Mouse (Mus musculus) ES-Bruce4 (cell line): ENCODE measurements around the gene Slc2a8. TPM values are rescaled to one million over a fixed set of nuclear protein-coding genes. Genes with fewer than 3 reads are reported as not detected.

Experiments used
- H3K27ac ChIP-seq: 2 replicates; pipeline ENCODE4 v1.5.1; 2012; ENCODE audit warnings: low read length, inconsistent platforms; ENCODE audit not compliant: insufficient read depth
- H3K27me3 ChIP-seq: 2 replicates; pipeline ENCODE4 v1.6.1; 2012; ENCODE audit warnings: mild to moderate bottlenecking, low read length, inconsistent platforms; ENCODE audit not compliant: control insufficient read depth, poor library complexity, insufficient read depth, severe bottlenecking
- H3K36me3 ChIP-seq: 2 replicates; pipeline ENCODE4 v1.6.1; 2012; ENCODE audit warnings: inconsistent platforms, mild to moderate bottlenecking, low read length, moderate library complexity; ENCODE audit not compliant: control insufficient read depth, poor library complexity, insufficient read depth, severe bottlenecking
- H3K4me1 ChIP-seq: one replicate; pipeline ENCODE4 v1.8.1; 2011; ENCODE audit warnings: low read length; ENCODE audit not compliant: control insufficient read depth, insufficient read depth
- H3K4me3 ChIP-seq: 2 replicates; pipeline ENCODE4 v1.5.1; 2011; ENCODE audit warnings: low read depth, mild to moderate bottlenecking, low read length
- H3K9ac ChIP-seq: 2 replicates; pipeline ENCODE4 v1.6.1; 2012; ENCODE audit warnings: low read depth, mild to moderate bottlenecking, inconsistent platforms; ENCODE audit not compliant: poor library complexity, severe bottlenecking
- H3K9me3 ChIP-seq: replicated peaks from 2 replicates; pipeline ENCODE4 v1.6.1; 2012; ENCODE audit warnings: mild to moderate bottlenecking, low read length, inconsistent platforms; ENCODE audit not compliant: control insufficient read depth, poor library complexity, insufficient read depth, severe bottlenecking
- CTCF ChIP-seq: IDR thresholded peaks from one replicate; pipeline ENCODE4 v1.8.1; 2011; ENCODE audit warnings: low read depth, low read length
- EP300 ChIP-seq: IDR thresholded peaks from 2 replicates; pipeline ENCODE4 v1.6.1; 2011; ENCODE audit warnings: low read depth, low read length; ENCODE audit not compliant: insufficient read depth
- POLR2A ChIP-seq: IDR thresholded peaks from one replicate; pipeline ENCODE4 v1.8.1; 2011; ENCODE audit warnings: low read length; ENCODE audit not compliant: insufficient read depth
- polyA plus RNA-seq: library from polyadenylated mRNA; stranded (reverse); fragments of >200 nt; gene quantifications from 2 replicates; pipeline ENCODE4 v1.2.4, GENCODE M21; 2011; ENCODE audit warnings: low read depth; ENCODE audit not compliant: missing spikeins, insufficient read depth, insufficient read length

The Slc2a8 gene
- polyA plus RNA-seq, 1 experiment: 7.9 TPM

DNA sequence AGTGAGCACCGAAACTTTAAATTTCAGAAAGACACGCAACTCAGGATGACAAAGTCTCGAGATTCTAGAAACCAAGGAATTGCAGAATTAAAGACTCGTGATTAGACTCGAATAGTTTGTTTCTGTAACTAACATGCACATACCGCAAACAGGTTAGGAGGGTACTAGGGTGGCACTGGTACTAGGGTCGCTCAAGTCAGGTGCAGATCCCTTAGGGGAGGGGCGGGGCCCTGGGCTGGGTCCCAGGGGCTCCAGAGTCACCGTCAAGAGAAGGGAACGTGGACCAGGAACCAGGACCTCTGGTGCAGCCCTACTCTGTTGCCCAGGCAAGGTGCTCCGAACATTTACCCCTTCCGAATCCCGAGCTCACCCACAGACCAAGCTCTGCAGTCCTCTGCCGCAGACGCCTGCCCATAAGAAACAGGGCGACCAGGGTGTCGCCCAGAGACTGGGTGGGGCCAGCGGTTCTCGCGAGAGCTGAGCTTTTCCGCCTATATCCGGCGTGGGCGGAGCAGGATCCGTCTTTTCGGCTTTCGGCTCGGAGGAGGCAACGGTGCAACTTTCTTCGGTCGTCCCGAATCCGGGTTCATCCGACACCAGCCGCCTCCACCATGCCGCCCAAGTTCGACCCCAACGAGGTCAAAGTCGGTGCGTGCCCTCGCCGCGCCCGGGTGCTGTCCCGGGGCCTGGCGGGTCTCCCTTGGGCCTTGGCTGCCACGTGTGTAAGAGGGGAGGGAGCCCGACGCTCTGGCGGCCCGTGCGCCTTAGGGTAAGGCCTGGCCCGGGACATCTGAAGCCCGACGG is 20.5 kb downstream of the Slc2a8 start, which contains the start of the genes Rpl12 and Lrsam1:
Gene Rpl12, plus strand, starts transcription at position 368 of the 804 bp plus-strand sequence.
Gene Lrsam1, minus strand, starts transcription at position 423 of the 804 bp plus-strand sequence.
- peak within 1 kb of the TSS; percentile 93 for H3K9ac ChIP-seq
- peaks cover 34% of the 10 kb centered on the region for H3K36me3 ChIP-seq
- no peaks in the 10 kb centered on the region for H3K4me1 ChIP-seq
- peak within 1 kb of the TSS; percentile 73 for H3K27ac ChIP-seq
- peak; percentile 62; the same call in 1 of the 2 replicates for TF ChIP-seq EP300
- no peak for TF ChIP-seq CTCF
- TF ChIP-seq POLR2A: peak; percentile 88
- H3K27me3 ChIP-seq: no peaks in the 10 kb centered on the region
- peak within 1 kb of the TSS; percentile 89 for H3K4me3 ChIP-seq
- H3K9me3 ChIP-seq: no peaks in the 10 kb centered on the region

DNA sequence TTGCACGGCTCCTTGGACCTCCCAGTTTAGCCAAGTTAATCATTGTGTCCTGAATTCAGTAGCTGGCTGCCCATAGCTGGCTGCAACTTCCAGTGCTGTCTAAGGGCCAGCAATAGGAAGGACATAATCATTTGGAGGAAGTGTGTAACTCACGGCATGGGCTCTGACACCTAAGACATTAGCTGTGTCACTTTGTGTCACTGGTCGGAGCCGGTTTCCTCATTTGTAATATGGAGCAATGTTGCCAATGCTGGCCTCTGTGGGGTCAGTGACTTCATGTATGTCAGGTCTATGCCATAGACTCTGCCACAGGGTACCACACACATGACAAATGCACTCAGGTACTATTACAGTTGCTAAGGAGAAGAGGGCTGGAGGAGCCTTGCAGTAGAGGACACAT is 21.6 kb downstream of the Slc2a8 start:
- peak overlapping the region; percentile 93 for H3K9ac ChIP-seq
- peak overlapping the region; percentile 89 for H3K4me3 ChIP-seq
- no peaks in the 10 kb centered on the region for H3K27me3 ChIP-seq
- H3K4me1 ChIP-seq: no peaks in the 10 kb centered on the region
- no peaks in the 10 kb centered on the region for H3K9me3 ChIP-seq
- peaks cover 34% of the 10 kb centered on the region for H3K36me3 ChIP-seq
- TF ChIP-seq POLR2A: no peak
- TF ChIP-seq EP300: no peak
- no peak for TF ChIP-seq CTCF
- H3K27ac ChIP-seq: no peak overlapping the region

DNA sequence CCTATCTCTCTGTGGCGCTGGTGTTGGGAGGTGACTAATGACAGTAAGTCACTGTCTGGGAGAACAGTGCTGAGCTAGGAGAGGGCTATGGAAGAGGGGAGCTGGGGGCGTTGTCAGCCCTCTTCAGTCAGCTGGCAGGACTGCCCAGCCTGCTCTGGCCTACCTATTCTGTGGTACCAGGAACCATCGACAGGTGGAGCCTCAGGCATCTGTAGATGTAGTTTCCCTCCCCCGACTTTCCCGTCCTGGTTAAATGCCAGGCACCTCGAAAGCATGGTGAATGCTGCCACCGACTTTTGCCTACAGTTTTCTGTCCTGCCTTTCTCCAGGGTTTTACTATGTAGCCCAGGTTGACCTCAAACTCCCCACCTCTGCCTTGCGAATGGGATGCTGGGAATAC is 24.5 kb downstream of the Slc2a8 start:
- TF ChIP-seq EP300: no peak
- TF ChIP-seq CTCF: peak; percentile 32
- Histone ChIP-seq H3K36me3 (peaks cover 12% of the 10 kb centered on the region), H3K9me3 (no peaks in the 10 kb centered on the region), H3K27me3 (no peaks in the 10 kb centered on the region), H3K9ac (no peak overlapping the region), H3K4me3 (no peak overlapping the region), H3K4me1 (no peaks in the 10 kb centered on the region), H3K27ac (no peak overlapping the region)

DNA sequence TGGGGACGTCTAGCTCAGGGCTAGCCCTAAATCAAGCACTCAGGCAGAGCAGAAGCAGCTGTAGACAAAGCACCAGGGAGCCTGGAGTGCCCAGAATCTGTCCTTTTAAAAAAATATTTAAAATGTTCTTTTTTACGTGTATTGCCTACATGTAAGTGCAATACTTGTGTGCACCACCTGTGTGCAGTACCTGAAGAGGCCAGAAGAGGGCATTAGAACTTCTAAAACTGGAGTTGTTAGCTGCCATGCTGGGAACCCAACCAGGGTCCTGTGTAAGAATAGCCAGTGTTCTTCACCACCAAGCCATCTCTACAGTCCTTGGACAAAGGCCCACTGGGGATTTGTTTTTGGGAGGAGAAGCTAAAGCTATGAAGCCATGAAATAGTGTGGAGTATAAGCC is 27.3 kb downstream of the Slc2a8 start:
- Histone ChIP-seq H3K9me3 (no peaks in the 10 kb centered on the region), H3K4me1 (no peaks in the 10 kb centered on the region), H3K27me3 (no peaks in the 10 kb centered on the region), H3K27ac (no peak overlapping the region), H3K4me3 (no peak overlapping the region), H3K9ac (no peak overlapping the region), H3K36me3 (peaks cover 7% of the 10 kb centered on the region; the same call in 1 of the 2 replicates)
- TF ChIP-seq EP300 (no peak), POLR2A (no peak), CTCF (no peak)

DNA sequence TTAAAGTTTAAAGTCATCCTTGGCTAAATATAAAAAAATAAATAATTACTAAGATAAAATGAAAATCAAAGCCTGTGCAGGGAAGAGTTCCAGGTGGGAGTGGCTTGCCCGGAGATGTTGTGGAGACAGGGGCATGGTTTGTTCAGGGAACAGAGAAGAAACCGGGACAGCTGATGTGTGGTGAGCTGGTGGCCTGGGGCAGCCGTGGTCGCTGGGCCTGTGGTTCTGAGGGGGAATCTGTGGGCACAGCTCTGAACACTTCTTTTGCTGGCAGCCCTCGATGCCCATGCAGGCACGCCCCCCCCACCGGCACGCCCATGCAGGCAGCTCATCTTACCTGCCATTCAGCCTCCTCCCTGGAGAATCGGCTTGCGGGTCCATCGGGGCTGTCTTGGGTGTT is 34.4 kb downstream of the Slc2a8 start:
- Histone ChIP-seq H3K9ac (no peak overlapping the region), H3K27me3 (no peaks in the 10 kb centered on the region), H3K9me3 (no peaks in the 10 kb centered on the region), H3K27ac (no peak overlapping the region), H3K36me3 (no peaks in the 10 kb centered on the region), H3K4me3 (no peak overlapping the region), H3K4me1 (no peaks in the 10 kb centered on the region)
- TF ChIP-seq POLR2A (no peak), CTCF (no peak), EP300 (no peak)

DNA sequence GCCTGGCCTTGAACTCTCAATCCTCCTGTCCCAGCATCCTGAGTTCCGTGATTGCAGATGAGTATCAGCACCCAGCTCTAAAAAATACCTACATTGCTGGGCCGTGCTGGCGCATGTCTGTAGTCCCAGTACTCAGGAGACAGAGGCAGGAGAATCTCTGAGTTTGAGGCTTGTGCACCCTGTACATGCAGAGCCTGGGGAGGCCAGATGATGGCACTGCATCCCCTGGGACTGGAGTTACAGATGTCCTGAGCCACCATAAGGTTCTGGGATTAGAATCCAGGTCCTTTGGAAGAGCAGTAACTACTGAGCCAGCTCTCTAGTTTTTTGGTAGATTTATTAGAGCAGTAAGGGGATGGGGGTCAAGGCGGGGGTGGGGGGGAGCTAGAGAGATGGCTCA is 41.4 kb downstream of the Slc2a8 start:
- Histone ChIP-seq H3K9ac (peak overlapping the region; percentile 13; the same call in 1 of the 2 replicates), H3K27me3 (no peaks in the 10 kb centered on the region), H3K27ac (0 out of 2 replicates have a peak overlapping the region, but pooled peaks have one; percentile 29), H3K4me1 (peaks cover 2% of the 10 kb centered on the region), H3K9me3 (no peaks in the 10 kb centered on the region), H3K4me3 (no peak overlapping the region), H3K36me3 (no peaks in the 10 kb centered on the region; the same call in 1 of the 2 replicates)
- TF ChIP-seq EP300 (no peak), POLR2A (no peak), CTCF (peak; percentile 69)
